Mouse (Mus musculus) limb, embryonic 11.5 days (tissue): ENCODE measurements at regions not wholly inside any gene's neighbourhood (a gene's known extent, or its start where the extent isn't known, plus 50 kb on each side); places are given as distances from the start of the nearest gene placed in this dataset.

Experiments
- ATAC-seq: fragments of 200-750 bp; cut with Nextera tagmentation; 2 replicates; pipeline ENCODE4 v1.8.0; 2017; ENCODE audit warnings: low read depth; ENCODE audit not compliant: insufficient number of reproducible peaks, low FRiP score, low TSS enrichment
- DNase-seq: peaks from one replicate; pipeline ENCODE4 v3.0.0-alpha.2; 2015; ENCODE audit warnings: low spot score
- H3K27ac ChIP-seq: fragments of 300-500 bp; sonication (generic); replicated peaks from 2 replicates; pipeline ENCODE4 v1.5.1; 2014; ENCODE audit warnings: low read depth, mild to moderate bottlenecking, low read length
- H3K27me3 ChIP-seq: fragments of 300-500 bp; sonication (generic); 2 replicates; pipeline ENCODE4 v1.6.1; 2014; ENCODE audit warnings: mild to moderate bottlenecking, low read length, mixed read lengths; ENCODE audit not compliant: control insufficient read depth, insufficient read depth
- H3K36me3 ChIP-seq: fragments of 300-500 bp; sonication (generic); 2 replicates; pipeline ENCODE4 v1.6.1; 2014; ENCODE audit warnings: mild to moderate bottlenecking, low read length, moderate library complexity, mixed read lengths; ENCODE audit not compliant: control insufficient read depth, insufficient read depth
- H3K4me1 ChIP-seq: fragments of 300-500 bp; sonication (generic); 2 replicates; pipeline ENCODE4 v1.6.1; 2014; ENCODE audit warnings: low read length, mixed read lengths; ENCODE audit not compliant: control insufficient read depth, insufficient read depth
- H3K4me2 ChIP-seq: fragments of 300-500 bp; sonication (generic); 2 replicates; pipeline ENCODE4 v1.6.1; 2014; ENCODE audit warnings: low read depth, mild to moderate bottlenecking, moderate library complexity; ENCODE audit not compliant: severe bottlenecking
- H3K4me3 ChIP-seq: fragments of 300-500 bp; sonication (generic); 2 replicates; pipeline ENCODE4 v1.5.1; 2014; ENCODE audit warnings: low read depth, low read length
- H3K9ac ChIP-seq: fragments of 300-500 bp; sonication (generic); 2 replicates; pipeline ENCODE4 v1.6.1; 2014; ENCODE audit warnings: mild to moderate bottlenecking, low read length
- H3K9me3 ChIP-seq: fragments of 300-500 bp; sonication (generic); 2 replicates; pipeline ENCODE4 v1.6.1; 2016; ENCODE audit warnings: low read length; ENCODE audit not compliant: control insufficient read depth
- WGBS: fragments of 180-500 bp; shearing (Covaris S2); extraction: QIAGEN DNeasy Blood & Tissue Kit; methylation state at CpG from one replicate; pipeline ENCODE4 v1.1.7; 2014; 5-methylcytosine and 5-hydroxymethylcytosine counted together

DNA sequence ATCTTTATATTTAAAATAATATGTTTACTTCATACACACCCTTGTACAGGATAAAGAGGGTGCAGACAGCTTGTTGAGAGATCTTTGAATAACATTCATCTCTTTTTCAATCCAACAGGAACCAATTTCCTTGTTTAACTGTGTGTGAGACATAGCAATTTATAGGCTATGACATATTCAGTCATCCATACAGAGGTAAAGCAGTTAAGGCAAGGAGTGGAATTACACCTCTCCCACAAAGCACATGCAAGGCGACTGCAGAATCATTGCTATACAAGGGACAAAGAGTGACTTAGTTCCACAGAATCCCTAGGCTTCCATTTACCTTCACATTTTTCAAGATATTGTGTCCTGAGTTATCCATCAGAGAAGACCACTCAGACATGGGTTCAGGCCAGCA is 959.0 kb downstream of the Slc22a22 start:
- H3K27me3 ChIP-seq, result no peaks in the 10 kb centered on the region
- ATAC-seq (no peak), DNase-seq (no peak)
- H3K4me2 ChIP-seq, result no peak overlapping the region
- H3K4me3 ChIP-seq, result no peak overlapping the region
- no peak overlapping the region for H3K9ac ChIP-seq
- 92% methylated on average over 1 of the region's 1 CpGs for WGBS
- no peak overlapping the region for H3K27ac ChIP-seq
- H3K9me3 ChIP-seq, result no peaks in the 10 kb centered on the region
- no peaks in the 10 kb centered on the region for H3K4me1 ChIP-seq
- H3K36me3 ChIP-seq, result no peaks in the 10 kb centered on the region

DNA sequence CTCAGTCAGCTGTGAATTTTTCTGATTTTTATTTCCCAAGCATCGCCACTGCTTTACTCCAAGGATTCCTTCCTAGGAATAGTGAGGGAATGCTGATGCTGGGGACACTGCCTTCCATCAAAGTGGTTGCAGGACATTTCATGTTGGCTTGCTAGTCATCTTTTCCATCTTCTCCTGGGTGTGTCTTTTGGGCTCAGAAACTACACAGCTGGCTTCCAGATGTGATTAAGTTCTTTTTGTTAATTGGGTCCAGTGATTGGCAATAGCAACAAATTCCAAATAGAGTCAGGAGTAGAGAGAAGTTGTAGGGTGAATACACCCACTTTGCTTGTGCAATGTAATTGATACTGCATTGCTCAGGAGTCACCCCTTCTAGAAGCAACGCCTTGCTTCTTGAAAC is 961.3 kb downstream of the Slc22a22 start:
- no peak for DNase-seq
- 83% methylated on average over 2 of the region's 2 CpGs for whole genome bisulfite sequencing
- H3K4me3 ChIP-seq, result no peak overlapping the region
- no peaks in the 10 kb centered on the region for H3K36me3 ChIP-seq
- ATAC-seq, result no peak
- no peaks in the 10 kb centered on the region for H3K9me3 ChIP-seq
- no peak overlapping the region for H3K4me2 ChIP-seq
- H3K9ac ChIP-seq, result no peak overlapping the region
- no peaks in the 10 kb centered on the region for H3K4me1 ChIP-seq
- H3K27ac ChIP-seq, result no peak overlapping the region
- no peaks in the 10 kb centered on the region for H3K27me3 ChIP-seq

DNA sequence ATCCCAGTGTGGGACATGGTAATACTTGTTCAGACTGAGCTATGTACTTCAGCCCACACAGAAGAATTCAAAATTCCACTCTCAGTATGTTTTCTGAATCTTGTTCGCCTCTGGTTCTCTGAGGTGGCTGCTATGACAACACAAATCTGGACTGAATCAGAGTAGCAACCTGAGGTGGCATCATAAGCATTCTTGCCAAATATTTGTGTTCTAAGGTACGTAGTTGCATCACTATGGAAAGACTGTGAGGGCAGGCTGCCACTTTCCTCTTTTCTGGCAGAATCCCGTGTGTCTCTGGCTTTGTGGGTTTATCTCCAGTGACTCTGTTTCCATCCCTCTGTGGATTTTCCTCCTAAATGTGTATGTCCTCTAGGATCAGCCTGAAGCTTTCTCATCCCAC is 978.7 kb downstream of the Slc22a22 start:
- Histone ChIP-seq H3K27me3 (no peaks in the 10 kb centered on the region), H3K27ac (no peak overlapping the region), H3K4me3 (no peak overlapping the region), H3K9me3 (no peaks in the 10 kb centered on the region), H3K4me1 (no peaks in the 10 kb centered on the region), H3K9ac (no peak overlapping the region), H3K36me3 (no peaks in the 10 kb centered on the region), H3K4me2 (no peak overlapping the region)
- DNase-seq, result no peak
- no peak for ATAC-seq
- 86% methylated on average over 3 of the region's 3 CpGs for WGBS

DNA sequence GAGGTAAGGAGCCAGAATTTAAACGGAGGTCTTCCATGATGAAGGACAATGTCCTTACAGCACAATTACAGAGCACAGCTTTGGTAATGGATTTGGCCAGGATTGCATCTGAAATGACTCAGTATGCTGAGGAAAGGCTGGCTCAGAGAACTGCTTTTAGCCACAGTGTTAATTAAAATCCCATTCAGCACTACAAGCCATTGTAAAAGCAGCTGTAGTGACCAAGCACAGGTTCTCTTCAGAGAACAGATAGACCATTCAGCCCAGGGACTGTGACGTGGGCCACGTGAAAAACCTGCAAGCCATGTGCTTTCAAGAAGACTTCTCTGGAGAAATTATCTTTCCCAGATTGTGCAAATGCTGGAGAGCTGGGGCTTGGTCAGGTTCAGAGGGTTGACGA is 979.7 kb downstream of the Slc22a22 start:
- H3K4me2 ChIP-seq, result no peak overlapping the region
- ATAC-seq (no peak), DNase-seq (no peak)
- no peak overlapping the region for H3K4me3 ChIP-seq
- H3K4me1 ChIP-seq, result no peaks in the 10 kb centered on the region
- H3K36me3 ChIP-seq, result no peaks in the 10 kb centered on the region
- no peaks in the 10 kb centered on the region for H3K9me3 ChIP-seq
- no peaks in the 10 kb centered on the region for H3K27me3 ChIP-seq
- no peak overlapping the region for H3K9ac ChIP-seq
- 70% methylated on average over 4 of the region's 4 CpGs for WGBS
- no peak overlapping the region for H3K27ac ChIP-seq

- no peak overlapping the region for H3K4me2 ChIP-seq
- H3K4me1 ChIP-seq, result no peaks in the 10 kb centered on the region
- DNase-seq, result no peak
- no peak overlapping the region for H3K27ac ChIP-seq
- no peaks in the 10 kb centered on the region for H3K9me3 ChIP-seq
- H3K27me3 ChIP-seq, result no peaks in the 10 kb centered on the region
- 83% methylated on average over 2 of the region's 2 CpGs for WGBS
- H3K9ac ChIP-seq, result no peak overlapping the region
- H3K36me3 ChIP-seq, result no peaks in the 10 kb centered on the region
- ATAC-seq, result no peak
- H3K4me3 ChIP-seq, result no peak overlapping the region
Measured at GRCm38 (mm10) chr15:56496355-56496754, 981.1 kb downstream of the Slc22a22 start.

GRCm38 (mm10) chr15:56485931-56486330 is 991.5 kb downstream of the Slc22a22 start:
- DNase-seq (no peak), ATAC-seq (no peak)
- H3K27ac ChIP-seq, result no peak overlapping the region
- WGBS, result 85% methylated on average over 3 of the region's 3 CpGs
- no peak overlapping the region for H3K4me3 ChIP-seq
- H3K4me1 ChIP-seq, result no peaks in the 10 kb centered on the region
- no peaks in the 10 kb centered on the region for H3K36me3 ChIP-seq
- H3K9me3 ChIP-seq, result no peaks in the 10 kb centered on the region
- no peak overlapping the region for H3K4me2 ChIP-seq
- H3K9ac ChIP-seq, result no peak overlapping the region
- H3K27me3 ChIP-seq, result no peaks in the 10 kb centered on the region

- Histone ChIP-seq H3K4me2 (no peak overlapping the region), H3K36me3 (no peaks in the 10 kb centered on the region), H3K27me3 (no peaks in the 10 kb centered on the region), H3K9me3 (no peaks in the 10 kb centered on the region), H3K4me1 (no peaks in the 10 kb centered on the region), H3K27ac (no peak overlapping the region), H3K9ac (no peak overlapping the region), H3K4me3 (no peak overlapping the region)
- ATAC-seq (no peak), DNase-seq (no peak)
- WGBS, result 82% methylated on average over 3 of the region's 3 CpGs
Measured at GRCm38 (mm10) chr15:56484693-56485092, 992.7 kb downstream of the Slc22a22 start.

GRCm38 (mm10) chr15:56479682-56480081 is 997.7 kb downstream of the Slc22a22 start:
- no peak overlapping the region for H3K27ac ChIP-seq
- ATAC-seq (peak; percentile 82; the same call in 1 of the 2 replicates), DNase-seq (peak; percentile 44)
- no peak overlapping the region for H3K9ac ChIP-seq
- H3K4me2 ChIP-seq, result no peak overlapping the region
- no peaks in the 10 kb centered on the region for H3K36me3 ChIP-seq
- no peaks in the 10 kb centered on the region; the same call in 1 of the 2 replicates for H3K4me1 ChIP-seq
- H3K9me3 ChIP-seq, result no peaks in the 10 kb centered on the region
- H3K27me3 ChIP-seq, result no peaks in the 10 kb centered on the region
- H3K4me3 ChIP-seq, result no peak overlapping the region

- Histone ChIP-seq H3K27ac (0 out of 2 replicates have a peak overlapping the region, but pooled peaks have one; percentile 47), H3K27me3 (no peaks in the 10 kb centered on the region), H3K4me3 (no peak overlapping the region), H3K9ac (no peak overlapping the region), H3K36me3 (no peaks in the 10 kb centered on the region), H3K9me3 (no peaks in the 10 kb centered on the region), H3K4me1 (no peaks in the 10 kb centered on the region; the same call in 1 of the 2 replicates), H3K4me2 (no peak overlapping the region)
- 59% methylated on average over 3 of the region's 3 CpGs for WGBS
- DNase-seq, result no peak
- ATAC-seq, result no peak
Measured at GRCm38 (mm10) chr15:56479015-56479414, 998.4 kb downstream of the Slc22a22 start.
